Mouse (Mus musculus) thymus, adult 18-20 months (tissue): ENCODE data around the gene Trex1.

Experiments
- DNase-seq, 2 experiments: peaks; one replicate each; pipeline ENCODE4 v3.0.0; 2022; ENCODE audit warnings: mixed read lengths in 2 of 2

Gene Trex1

GRCm38 (mm10) chr9:109009636-109010315, 49.8 kb downstream of the Trex1 start:
- DNase-seq: no peak

- DNase-seq: no peak
Measured at GRCm38 (mm10) chr9:109008994-109009635, 50.4 kb downstream of the Trex1 start.

GRCm38 (mm10) chr9:109008081-109008480, 51.5 kb downstream of the Trex1 start:
- no peak for DNase-seq
